Mouse (Mus musculus): ENCODE data around the gene 1700024G13Rik. TPM values are rescaled to one million over a fixed set of nuclear protein-coding genes. Genes with fewer than 3 reads are reported as not detected.
"Not testable (repeated sequence)": the region's sequence is repeated elsewhere in the genome, so short reads cannot be mapped to it uniquely, and the experiment has no call there.

Gene 1700024G13Rik
- polyA plus RNA-seq, 1 experiment from 2014 or later: not detected

GRCm38 (mm10) chr14:32372510-32372909 lies 15.7 kb downstream of the 1700024G13Rik start:
- Histone ChIP-seq H3K4me1 (ENCODE audit: insufficient read depth) (no peaks in the 10 kb centered on the region), H3K9me3 (ENCODE audit: low read length) (no peaks in the 10 kb centered on the region), H3K4me3 (ENCODE audit: low read depth, low read length) (no peak overlapping the region), H3K27me3 (ENCODE audit: insufficient read depth, low read length) (no peaks in the 10 kb centered on the region), H3K36me3 (replicated peaks; ENCODE audit: insufficient read depth, low read length) (no peaks in the 10 kb centered on the region), H3K4me2 (ENCODE audit: low read depth, low read length) (no peak overlapping the region), H3K9ac (replicated peaks) (no peak overlapping the region), H3K27ac (ENCODE audit: low read depth) (no peak overlapping the region)
- no peak for TF ChIP-seq CTCF (IDR thresholded peaks at IDR 0.05; ENCODE audit: low read depth)
- TF ChIP-seq EP300 (IDR thresholded peaks at IDR 0.05; ENCODE audit: low read depth): no peak
- DNase-seq: no peak
- WGBS (ENCODE audit: insufficient replicate concordance): 60% methylated on average over 2 of the region's 2 CpGs
- no peak for ATAC-seq

GRCm38 (mm10) chr14:32369756-32370155 lies 18.4 kb downstream of the 1700024G13Rik start:
- Histone ChIP-seq H3K4me2 (ENCODE audit: low read depth, low read length) (no peak overlapping the region), H3K4me1 (ENCODE audit: insufficient read depth) (no peaks in the 10 kb centered on the region), H3K27me3 (ENCODE audit: insufficient read depth, low read length) (no peaks in the 10 kb centered on the region), H3K9ac (replicated peaks) (no peak overlapping the region), H3K9me3 (ENCODE audit: low read length) (no peaks in the 10 kb centered on the region), H3K27ac (ENCODE audit: low read depth) (no peak overlapping the region), H3K36me3 (replicated peaks; ENCODE audit: insufficient read depth, low read length) (no peaks in the 10 kb centered on the region), H3K4me3 (ENCODE audit: low read depth, low read length) (no peak overlapping the region)
- WGBS (ENCODE audit: insufficient replicate concordance): 54% methylated on average over 7 of the region's 7 CpGs
- no peak for TF ChIP-seq CTCF (IDR thresholded peaks at IDR 0.05; ENCODE audit: low read depth)
- no peak for TF ChIP-seq EP300 (IDR thresholded peaks at IDR 0.05; ENCODE audit: low read depth)
- ATAC-seq: no peak
- no peak for DNase-seq

GRCm38 (mm10) chr14:32364359-32364758 lies 23.8 kb downstream of the 1700024G13Rik start:
- ATAC-seq: no peak

GRCm38 (mm10) chr14:32351181-32351920 lies 36.8 kb downstream of the 1700024G13Rik start:
- WGBS (ENCODE audit: insufficient replicate concordance): 32% methylated on average over 6 of the region's 6 CpGs
- not testable (repeated sequence) for H3K9ac ChIP-seq (replicated peaks); DNase-seq; H3K4me1 ChIP-seq (ENCODE audit: insufficient read depth); H3K9me3 ChIP-seq (ENCODE audit: low read length); H3K27me3 ChIP-seq (ENCODE audit: insufficient read depth, low read length); H3K4me3 ChIP-seq (ENCODE audit: low read depth, low read length); ATAC-seq; H3K4me2 ChIP-seq (ENCODE audit: low read depth, low read length); H3K36me3 ChIP-seq (replicated peaks; ENCODE audit: insufficient read depth, low read length); H3K27ac ChIP-seq (ENCODE audit: low read depth)

More at GRCm38 (mm10) chr14:32364359-32364758, 23.8 kb downstream of the 1700024G13Rik start:
- no peak for DNase-seq
- Histone ChIP-seq H3K4me1 (ENCODE audit: insufficient read depth) (no peaks in the 10 kb centered on the region), H3K27me3 (ENCODE audit: insufficient read depth, low read length) (no peaks in the 10 kb centered on the region), H3K4me3 (ENCODE audit: low read depth, low read length) (no peak overlapping the region), H3K9ac (replicated peaks) (no peak overlapping the region), H3K36me3 (replicated peaks; ENCODE audit: insufficient read depth, low read length) (no peaks in the 10 kb centered on the region), H3K4me2 (ENCODE audit: low read depth, low read length) (no peak overlapping the region), H3K9me3 (ENCODE audit: low read length) (no peaks in the 10 kb centered on the region), H3K27ac (ENCODE audit: low read depth) (no peak overlapping the region)
- TF ChIP-seq CTCF (IDR thresholded peaks at IDR 0.05; ENCODE audit: low read depth) (no peak), EP300 (IDR thresholded peaks at IDR 0.05; ENCODE audit: low read depth) (no peak)
- 57% methylated on average over 7 of the region's 7 CpGs for WGBS (ENCODE audit: insufficient replicate concordance)

- Histone ChIP-seq H3K27me3 (ENCODE audit: insufficient read depth, low read length) (no peaks in the 10 kb centered on the region), H3K4me2 (ENCODE audit: low read depth, low read length) (no peak overlapping the region), H3K4me1 (ENCODE audit: insufficient read depth) (no peaks in the 10 kb centered on the region), H3K9me3 (ENCODE audit: low read length) (no peaks in the 10 kb centered on the region), H3K27ac (ENCODE audit: low read depth) (no peak overlapping the region), H3K4me3 (ENCODE audit: low read depth, low read length) (no peak overlapping the region), H3K9ac (replicated peaks) (no peak overlapping the region), H3K36me3 (replicated peaks; ENCODE audit: insufficient read depth, low read length) (no peaks in the 10 kb centered on the region)
- TF ChIP-seq CTCF (IDR thresholded peaks at IDR 0.05; ENCODE audit: low read depth): no peak
- TF ChIP-seq EP300 (IDR thresholded peaks at IDR 0.05; ENCODE audit: low read depth): no peak
- ATAC-seq: no peak
- DNase-seq: no peak
- 80% methylated on average over 9 of the region's 9 CpGs for WGBS (ENCODE audit: insufficient replicate concordance)
Observed at GRCm38 (mm10) chr14:32347307-32347706, 40.9 kb downstream of the 1700024G13Rik start.

GRCm38 (mm10) chr14:32344694-32345093 lies 43.5 kb downstream of the 1700024G13Rik start:
- no peak for ATAC-seq
- no peak for TF ChIP-seq CTCF (IDR thresholded peaks at IDR 0.05; ENCODE audit: low read depth)

More at GRCm38 (mm10) chr14:32344694-32345093, 43.5 kb downstream of the 1700024G13Rik start:
- H3K36me3 ChIP-seq (replicated peaks; ENCODE audit: insufficient read depth, low read length): no peaks in the 10 kb centered on the region
- no peaks in the 10 kb centered on the region for H3K9me3 ChIP-seq (ENCODE audit: low read length)
- H3K4me3 ChIP-seq (ENCODE audit: low read depth, low read length): no peak overlapping the region
- no peaks in the 10 kb centered on the region for H3K27me3 ChIP-seq (ENCODE audit: insufficient read depth, low read length)
- no peaks in the 10 kb centered on the region for H3K4me1 ChIP-seq (ENCODE audit: insufficient read depth)
- H3K27ac ChIP-seq (ENCODE audit: low read depth): no peak overlapping the region
- WGBS (ENCODE audit: insufficient replicate concordance): 76% methylated on average over 9 of the region's 10 CpGs
- no peak overlapping the region for H3K4me2 ChIP-seq (ENCODE audit: low read depth, low read length)
- H3K9ac ChIP-seq (replicated peaks): no peak overlapping the region
- DNase-seq: no peak
